Mouse (Mus musculus) cortical plate, adult 2 months (tissue): ENCODE data around the gene Zdhhc18.

ENCODE experiments used
- CTCF ChIP-seq: fragments of 200-500 bp; IDR thresholded peaks from 2 replicates; pipeline ENCODE4 v1.5.1; 2011; ENCODE audit warnings: mild to moderate bottlenecking, control low read depth, low read length; ENCODE audit not compliant: insufficient read depth; ENCODE audit errors: extremely low read depth
- POLR2A ChIP-seq: fragments of 200-500 bp; IDR thresholded peaks from 2 replicates; pipeline ENCODE4 v1.6.1; 2011; ENCODE audit warnings: mild to moderate bottlenecking, low read length, control low read depth; ENCODE audit not compliant: insufficient read depth; ENCODE audit errors: extremely low read depth

DNA sequence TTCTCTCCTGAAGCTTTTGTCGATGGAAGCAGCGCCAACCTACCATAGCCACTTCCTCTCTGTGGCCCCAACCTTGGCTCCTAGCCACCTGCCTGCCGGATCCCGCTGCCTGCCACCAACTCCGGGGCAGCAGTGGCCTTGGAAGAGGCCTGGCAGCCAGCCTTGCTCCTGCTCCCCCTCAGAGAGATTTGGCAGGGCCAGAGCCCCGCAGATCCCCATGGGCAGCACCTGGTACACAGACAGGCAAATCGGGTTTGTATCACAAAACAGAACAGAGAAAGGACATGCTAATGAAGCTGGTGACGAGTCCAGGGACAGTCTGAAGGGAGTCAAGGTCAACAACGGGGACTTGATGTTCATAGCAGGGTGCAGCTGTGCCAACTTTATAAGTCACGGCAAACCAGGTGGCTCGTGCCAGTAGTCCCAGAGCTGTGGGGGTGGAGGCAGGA lies 86.8 kb downstream of the Zdhhc18 start:
- no peak for TF ChIP-seq CTCF
- TF ChIP-seq POLR2A: no peak
